Mouse (Mus musculus) bone marrow, adult 2 months (tissue): ENCODE results near the gene Ehd4.

Experiments used
- CTCF ChIP-seq: fragments of 200-500 bp; IDR thresholded peaks from 2 replicates; pipeline ENCODE4 v1.5.1; 2011; ENCODE audit warnings: low read length, control low read depth; ENCODE audit not compliant: control insufficient read depth, insufficient read depth
- POLR2A ChIP-seq: fragments of 200-500 bp; IDR thresholded peaks from 2 replicates; pipeline ENCODE4 v1.6.1; 2011; ENCODE audit warnings: low read depth, mild to moderate bottlenecking, control low read depth, low read length, borderline replicate concordance; ENCODE audit not compliant: control insufficient read depth

DNA sequence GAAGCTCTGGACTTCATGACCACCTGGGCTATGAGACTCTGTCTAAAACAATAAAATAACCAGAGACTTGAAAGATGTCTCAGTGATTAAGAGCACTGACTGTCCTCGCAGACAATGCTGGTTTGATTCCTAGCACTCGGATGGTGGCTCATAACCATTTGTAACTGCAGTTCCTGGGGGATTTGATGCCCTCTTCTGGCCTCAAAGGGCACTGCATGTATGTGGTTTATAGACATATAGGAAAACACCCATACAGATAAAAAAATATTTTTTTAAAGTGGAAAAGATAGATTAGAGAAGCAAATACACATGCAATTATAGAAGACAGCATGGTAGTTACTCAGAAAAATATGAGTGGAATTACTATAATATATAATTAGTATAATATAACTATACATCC is 3.2 kb upstream of the Ehd4 start:
- TF ChIP-seq CTCF (peak; percentile 27; the same call in 1 of the 2 replicates), POLR2A (no peak)
